Mouse (Mus musculus) hindbrain, embryonic 11.5 days (tissue): ENCODE measurements at regions not wholly inside any gene's neighbourhood (a gene's known extent, or its start where the extent isn't known, plus 50 kb on each side); places are given as distances from the start of the nearest gene placed in this dataset.
"Not testable (repeated sequence)": the region's sequence is repeated elsewhere in the genome, so short reads cannot be mapped to it uniquely, and the experiment has no call there.

Source experiments
- ATAC-seq: fragments of 200-750 bp; cut with Nextera tagmentation; 2 replicates; pipeline ENCODE4 v1.8.0; 2017; ENCODE audit warnings: mild to moderate bottlenecking, moderate TSS enrichment, moderate library complexity; ENCODE audit not compliant: low FRiP score
- DNase-seq: peaks from one replicate; pipeline ENCODE4 v3.0.0-alpha.2; 2015; ENCODE audit warnings: low spot score
- H3K27ac ChIP-seq: fragments of 300-500 bp; sonication (generic); 2 replicates; pipeline ENCODE4 v1.5.1; 2014; ENCODE audit warnings: mild to moderate bottlenecking, low read depth, low read length
- H3K27me3 ChIP-seq: fragments of 300-500 bp; sonication (generic); 2 replicates; pipeline ENCODE4 v1.6.1; 2014; ENCODE audit warnings: mild to moderate bottlenecking, low read length, moderate library complexity, mixed read lengths; ENCODE audit not compliant: control insufficient read depth, insufficient read depth
- H3K36me3 ChIP-seq: fragments of 300-500 bp; sonication (generic); 2 replicates; pipeline ENCODE4 v1.6.1; 2014; ENCODE audit warnings: mild to moderate bottlenecking, low read length, moderate library complexity, mixed read lengths; ENCODE audit not compliant: control insufficient read depth, insufficient read depth
- H3K4me1 ChIP-seq: fragments of 300-500 bp; sonication (generic); replicated peaks from 2 replicates; pipeline ENCODE4 v1.6.1; 2014; ENCODE audit warnings: low read length, mixed read lengths; ENCODE audit not compliant: control insufficient read depth, insufficient read depth
- H3K4me2 ChIP-seq: fragments of 300-500 bp; sonication (generic); replicated peaks from 2 replicates; pipeline ENCODE4 v1.6.1; 2014; ENCODE audit warnings: mild to moderate bottlenecking, low read depth, low read length
- H3K4me3 ChIP-seq: fragments of 300-500 bp; sonication (generic); 2 replicates; pipeline ENCODE4 v1.5.1; 2014; ENCODE audit warnings: low read depth, low read length
- H3K9ac ChIP-seq: fragments of 300-500 bp; sonication (generic); 2 replicates; pipeline ENCODE4 v1.6.1; 2014; ENCODE audit warnings: low read depth, low read length
- H3K9me3 ChIP-seq: fragments of 300-500 bp; sonication (generic); 2 replicates; pipeline ENCODE4 v1.6.1; 2016; ENCODE audit warnings: low read length; ENCODE audit not compliant: control insufficient read depth
- WGBS: fragments of 180-500 bp; shearing (Covaris S2); extraction: QIAGEN DNeasy Blood & Tissue Kit; methylation state at CpG from one replicate; pipeline ENCODE4 v1.1.7; 2014; 5-methylcytosine and 5-hydroxymethylcytosine counted together

DNA sequence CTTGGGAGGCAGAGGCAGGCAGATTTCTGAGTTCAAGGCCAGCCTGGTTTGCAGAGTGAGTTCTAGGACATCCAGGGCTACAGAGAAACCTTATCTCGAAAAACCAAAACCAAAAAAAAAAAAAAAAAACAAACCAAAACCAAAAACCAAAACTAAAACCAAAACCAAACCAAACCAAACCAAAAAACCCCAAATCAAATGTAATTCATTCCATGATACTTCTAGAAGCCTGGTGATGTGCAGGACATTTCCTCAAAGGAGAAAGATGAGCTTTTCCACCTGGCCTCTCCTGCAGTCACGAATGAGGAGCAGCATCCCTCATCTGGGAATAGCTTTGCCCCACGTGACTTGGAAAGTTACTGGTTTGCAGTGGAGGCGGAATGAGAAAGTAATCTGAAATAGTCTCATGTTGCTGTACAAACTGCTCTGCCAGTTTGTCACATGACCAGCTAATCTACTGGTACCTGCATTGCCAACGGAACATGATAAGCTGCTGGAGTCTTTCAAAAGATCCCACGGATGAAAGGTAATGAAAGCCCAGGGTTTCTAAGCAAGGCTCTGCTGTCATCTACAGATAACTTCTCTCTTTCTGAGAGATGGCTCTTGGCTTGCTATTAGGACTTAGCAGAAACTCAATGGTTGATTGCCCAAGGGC, 127.8 kb upstream of the Max start:
- ATAC-seq (no peak), DNase-seq (no peak)
- H3K4me2 ChIP-seq = no peak overlapping the region
- no peaks in the 10 kb centered on the region for H3K4me1 ChIP-seq
- H3K36me3 ChIP-seq = no peaks in the 10 kb centered on the region
- no peaks in the 10 kb centered on the region for H3K27me3 ChIP-seq
- no peak overlapping the region for H3K9ac ChIP-seq
- H3K4me3 ChIP-seq = no peak overlapping the region
- no peak overlapping the region for H3K27ac ChIP-seq
- no peaks in the 10 kb centered on the region for H3K9me3 ChIP-seq
- WGBS = 85% methylated on average over 6 of the region's 6 CpGs

DNA sequence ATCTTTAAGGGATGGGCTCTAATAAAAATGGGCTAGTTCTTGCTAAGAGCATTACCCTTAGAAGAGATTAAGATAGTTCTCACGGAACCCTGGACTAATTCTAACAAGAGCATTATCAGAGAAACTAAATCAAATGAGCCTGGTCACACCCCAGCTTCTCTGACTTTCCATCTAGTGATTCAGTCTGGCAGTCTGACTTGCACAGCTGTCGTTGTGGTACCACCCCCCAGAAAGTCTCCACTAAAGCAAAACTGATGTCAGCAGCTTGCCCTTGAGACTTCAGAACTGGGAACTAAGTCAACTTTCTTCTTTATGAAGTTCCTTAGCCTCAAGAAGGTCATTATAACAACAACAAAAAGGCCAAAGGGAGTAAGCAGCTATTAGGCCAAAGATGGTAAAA, 126.5 kb upstream of the Max start:
- Histone ChIP-seq H3K4me1 (no peaks in the 10 kb centered on the region), H3K9ac (no peak overlapping the region), H3K36me3 (no peaks in the 10 kb centered on the region), H3K4me3 (no peak overlapping the region), H3K27ac (no peak overlapping the region), H3K27me3 (no peaks in the 10 kb centered on the region), H3K9me3 (no peaks in the 10 kb centered on the region), H3K4me2 (no peak overlapping the region)
- ATAC-seq (no peak), DNase-seq (no peak)
- WGBS = 87% methylated on average over 2 of the region's 2 CpGs

DNA sequence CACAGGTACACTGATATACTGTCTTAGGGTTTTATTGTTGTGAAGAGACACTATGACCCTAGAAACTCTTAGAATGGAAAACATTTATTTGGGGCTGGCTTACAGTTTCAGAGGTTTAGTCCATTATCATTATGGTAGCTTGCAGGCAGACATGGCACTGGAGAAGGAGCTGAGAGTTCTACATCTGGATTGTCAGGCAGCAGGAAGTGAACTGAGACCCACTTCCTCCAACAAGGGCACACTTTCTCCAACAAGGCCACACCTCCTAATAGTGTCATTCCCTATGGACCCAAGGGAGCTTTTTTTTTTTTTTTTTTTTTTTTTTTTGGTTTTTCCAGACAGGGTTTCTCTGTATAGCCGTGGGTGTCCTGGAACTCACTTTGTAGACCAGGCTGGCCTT, 124.9 kb upstream of the Max start:
- H3K9ac ChIP-seq, H3K36me3 ChIP-seq, H3K27ac ChIP-seq, H3K4me1 ChIP-seq, H3K4me3 ChIP-seq, ATAC-seq, H3K9me3 ChIP-seq, H3K27me3 ChIP-seq, DNase-seq, H3K4me2 ChIP-seq: not testable (repeated sequence)
- WGBS = 85% methylated on average over 1 of the region's 1 CpGs

DNA sequence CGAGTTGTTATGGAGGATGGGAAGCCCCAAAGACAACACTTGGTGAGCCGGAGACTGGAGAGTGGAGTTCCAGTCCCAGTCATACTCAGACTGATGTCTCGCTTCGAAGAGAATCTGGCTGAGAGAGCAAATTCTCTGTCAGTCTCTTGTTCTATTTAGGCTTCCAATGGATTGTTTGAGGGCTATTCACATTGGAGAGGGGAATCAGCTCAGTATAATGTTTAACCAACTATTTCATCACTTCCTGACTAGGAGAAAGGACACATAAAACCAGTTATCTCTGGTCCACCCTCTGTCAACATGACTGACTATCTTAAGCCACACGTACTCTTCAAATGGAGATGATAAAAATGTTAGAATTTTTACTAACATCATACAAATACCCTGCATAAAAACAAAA, 123.9 kb upstream of the Max start:
- Histone ChIP-seq H3K27ac (no peak overlapping the region), H3K9ac (no peak overlapping the region), H3K36me3 (no peaks in the 10 kb centered on the region), H3K9me3 (no peaks in the 10 kb centered on the region), H3K4me3 (no peak overlapping the region), H3K27me3 (no peaks in the 10 kb centered on the region), H3K4me1 (no peaks in the 10 kb centered on the region), H3K4me2 (no peak overlapping the region)
- ATAC-seq = no peak
- WGBS = 84% methylated on average over 5 of the region's 5 CpGs
- DNase-seq = no peak

DNA sequence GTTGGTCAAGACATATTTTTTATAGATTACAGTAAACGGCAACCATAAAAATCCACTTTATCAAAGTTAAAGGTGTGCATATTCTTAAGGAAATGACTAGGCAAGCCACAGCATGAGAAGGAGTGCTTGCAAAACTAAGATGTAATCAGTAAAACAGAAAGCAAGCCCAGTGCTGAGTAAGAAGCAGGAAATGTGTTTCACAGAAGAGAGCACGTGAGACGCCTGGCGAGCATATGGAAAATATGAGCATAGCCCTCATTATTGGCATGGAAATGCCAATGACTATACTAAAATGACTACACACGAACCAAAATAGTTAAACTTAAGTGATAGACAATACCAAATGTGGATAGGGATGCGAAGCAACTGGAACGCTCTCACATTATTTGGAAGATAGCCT, 123.2 kb upstream of the Max start:
- Histone ChIP-seq H3K27ac (no peak overlapping the region), H3K4me2 (no peak overlapping the region), H3K36me3 (no peaks in the 10 kb centered on the region), H3K4me1 (no peaks in the 10 kb centered on the region), H3K4me3 (no peak overlapping the region), H3K9ac (no peak overlapping the region), H3K27me3 (no peaks in the 10 kb centered on the region), H3K9me3 (no peaks in the 10 kb centered on the region)
- DNase-seq (no peak), ATAC-seq (no peak)
- WGBS = 92% methylated on average over 7 of the region's 7 CpGs

DNA sequence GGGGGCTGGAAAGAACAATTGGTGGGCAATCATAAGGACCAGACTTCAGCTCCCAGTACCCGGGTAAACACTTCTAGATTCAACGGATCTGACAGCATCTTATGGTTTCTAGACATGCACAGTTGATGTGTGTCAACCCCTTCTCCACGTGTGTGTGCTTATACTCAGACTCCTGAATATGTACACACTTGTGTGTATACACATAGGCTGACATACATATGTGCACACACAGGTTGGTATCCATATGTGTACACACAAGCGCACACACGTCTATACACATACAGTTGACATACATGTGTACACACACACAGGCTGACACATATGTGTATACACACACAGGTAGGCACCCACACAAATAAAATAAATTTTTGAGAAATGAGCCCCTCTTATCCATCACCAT, 122.7 kb upstream of the Max start:
- 88% methylated on average over 5 of the region's 5 CpGs for WGBS
- no peak for DNase-seq
- no peak overlapping the region for H3K4me3 ChIP-seq
- no peak overlapping the region for H3K9ac ChIP-seq
- H3K9me3 ChIP-seq = no peaks in the 10 kb centered on the region
- no peaks in the 10 kb centered on the region for H3K36me3 ChIP-seq
- no peak overlapping the region for H3K27ac ChIP-seq
- no peaks in the 10 kb centered on the region for H3K27me3 ChIP-seq
- no peaks in the 10 kb centered on the region for H3K4me1 ChIP-seq
- no peak for ATAC-seq
- no peak overlapping the region for H3K4me2 ChIP-seq

DNA sequence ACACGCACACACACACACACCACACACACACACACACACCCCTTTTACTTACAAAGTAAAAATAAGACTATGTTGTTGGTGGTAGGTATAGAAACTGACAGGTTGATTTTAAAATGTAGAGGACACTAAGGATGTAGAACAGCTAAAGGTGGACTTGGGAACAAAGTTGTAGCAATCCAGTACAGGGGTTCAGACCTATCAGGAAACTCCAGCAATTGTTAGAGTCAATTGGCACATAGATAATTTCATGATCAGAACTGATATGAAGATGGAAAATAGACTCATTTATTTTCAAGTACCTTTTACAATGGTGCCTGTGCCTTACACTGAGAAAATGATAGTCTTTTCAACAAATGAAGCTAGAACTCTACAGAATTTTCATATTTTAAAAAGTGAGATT, 122.3 kb upstream of the Max start:
- no peak for DNase-seq
- Histone ChIP-seq H3K27me3 (no peaks in the 10 kb centered on the region), H3K4me1 (no peaks in the 10 kb centered on the region), H3K4me3 (no peak overlapping the region), H3K9me3 (no peaks in the 10 kb centered on the region), H3K27ac (no peak overlapping the region), H3K4me2 (no peak overlapping the region), H3K36me3 (no peaks in the 10 kb centered on the region), H3K9ac (no peak overlapping the region)
- WGBS = 67% methylated on average over 1 of the region's 1 CpGs
- no peak for ATAC-seq

DNA sequence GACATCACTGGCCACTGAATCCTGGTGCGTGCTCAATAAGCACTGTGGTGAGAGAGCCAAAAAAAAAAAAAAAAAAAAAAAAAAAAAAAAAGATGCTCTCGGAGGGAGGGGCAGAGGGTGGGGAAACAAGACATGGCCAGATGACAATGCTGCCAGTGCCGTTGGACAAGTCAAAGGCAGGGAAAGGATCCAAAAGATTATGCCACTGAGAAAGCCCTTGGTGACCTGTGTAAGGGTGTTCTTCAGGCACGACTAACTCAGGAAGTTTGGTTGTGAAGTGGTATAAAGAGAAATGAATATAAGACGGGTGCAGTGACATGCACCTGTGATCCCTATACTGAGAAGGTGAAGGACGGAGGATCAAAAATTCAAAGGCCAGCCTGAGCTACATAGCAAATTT, 121.8 kb upstream of the Max start:
- H3K9ac ChIP-seq = no peak overlapping the region
- WGBS = 84% methylated on average over 6 of the region's 6 CpGs
- no peaks in the 10 kb centered on the region for H3K9me3 ChIP-seq
- H3K27ac ChIP-seq = no peak overlapping the region
- no peaks in the 10 kb centered on the region for H3K4me1 ChIP-seq
- H3K27me3 ChIP-seq = no peaks in the 10 kb centered on the region
- no peak overlapping the region for H3K4me3 ChIP-seq
- ATAC-seq = no peak
- no peak for DNase-seq
- H3K36me3 ChIP-seq = no peaks in the 10 kb centered on the region
- no peak overlapping the region for H3K4me2 ChIP-seq

DNA sequence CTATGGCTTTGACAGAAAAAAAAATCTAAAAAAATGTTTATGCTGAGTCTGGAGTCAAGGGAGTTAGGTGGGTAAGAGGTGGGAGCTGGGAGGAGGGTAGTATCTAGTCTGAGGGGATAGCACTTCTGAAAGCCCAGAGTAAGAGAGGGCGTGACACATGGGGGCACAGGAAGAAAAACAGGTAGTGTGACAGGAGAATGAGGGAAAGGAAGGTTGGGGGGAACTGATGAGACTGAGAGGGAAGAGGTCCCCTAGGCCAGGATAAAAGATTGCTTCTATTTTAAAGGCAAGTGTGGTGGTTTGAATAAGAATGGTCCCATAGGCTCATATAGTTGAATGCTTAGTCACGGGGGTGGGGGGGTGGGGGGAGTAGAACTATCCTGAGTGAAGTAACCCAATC, 119.8 kb upstream of the Max start:
- no peaks in the 10 kb centered on the region for H3K9me3 ChIP-seq
- no peaks in the 10 kb centered on the region for H3K4me1 ChIP-seq
- 89% methylated on average over 2 of the region's 2 CpGs for WGBS
- H3K27ac ChIP-seq = no peak overlapping the region
- H3K27me3 ChIP-seq = no peaks in the 10 kb centered on the region
- no peak overlapping the region for H3K4me3 ChIP-seq
- H3K4me2 ChIP-seq = no peak overlapping the region
- ATAC-seq (no peak), DNase-seq (no peak)
- no peaks in the 10 kb centered on the region for H3K36me3 ChIP-seq
- H3K9ac ChIP-seq = no peak overlapping the region
